Mouse (Mus musculus): ENCODE data around the gene Armc12. TPM values are rescaled to one million over a fixed set of nuclear protein-coding genes. Genes with fewer than 3 reads are reported as not detected.
"Not testable (repeated sequence)": the region's sequence is repeated elsewhere in the genome, so short reads cannot be mapped to it uniquely, and the experiment has no call there.

Armc12 gene
- polyA plus RNA-seq, 1 experiment: not detected

GRCm38 (mm10) chr17:28553040-28553793 is 22.6 kb downstream of the Armc12 start:
- H3K4me3 ChIP-seq (ENCODE audit: insufficient read depth, low read length): no peak overlapping the region
- TF ChIP-seq POLR2A (IDR thresholded peaks at IDR 0.05; ENCODE audit: borderline replicate concordance, low read depth, low read length): no peak
- TF ChIP-seq CTCF (IDR thresholded peaks at IDR 0.05; ENCODE audit: low read depth, low read length): peak; percentile 57; the same call in 1 of the 2 replicates

DNA sequence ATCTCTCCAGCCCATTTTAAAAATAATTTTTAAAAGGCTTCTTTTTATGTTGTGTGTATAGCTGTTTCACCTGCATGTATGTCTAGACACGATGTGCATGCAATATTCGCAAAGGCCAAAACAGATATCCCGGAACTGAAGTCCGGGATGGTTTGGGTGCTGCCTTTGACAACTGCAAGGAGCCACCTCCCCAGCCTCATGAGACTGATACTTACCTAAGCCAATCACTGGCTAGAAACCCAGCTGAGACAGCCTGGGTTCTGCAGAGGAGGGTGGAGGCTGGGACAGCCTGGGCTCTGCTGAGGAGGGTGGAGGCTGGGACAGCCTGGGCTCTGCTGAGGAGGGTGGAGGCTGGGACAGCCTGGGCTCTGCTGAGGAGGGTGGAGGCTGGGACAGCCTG is 23.4 kb downstream of the Armc12 start:
- H3K4me1 ChIP-seq (ENCODE audit: control insufficient read depth, insufficient read depth, low read length); H3K27ac ChIP-seq (ENCODE audit: insufficient read depth, low read depth, low read length); H3K4me3 ChIP-seq (ENCODE audit: insufficient read depth, low read length): not testable (repeated sequence)

More at GRCm38 (mm10) chr17:28553040-28553793, 22.6 kb downstream of the Armc12 start:
- Histone ChIP-seq H3K27ac (ENCODE audit: insufficient read depth, low read depth, low read length) (no peak overlapping the region), H3K4me1 (ENCODE audit: control insufficient read depth, insufficient read depth, low read length) (peaks cover 4% of the 10 kb centered on the region)

- H3K27ac ChIP-seq (ENCODE audit: insufficient read depth, low read depth, low read length): no peak overlapping the region
- TF ChIP-seq POLR2A (IDR thresholded peaks at IDR 0.05; ENCODE audit: borderline replicate concordance, low read depth, low read length) (no peak), CTCF (IDR thresholded peaks at IDR 0.05; ENCODE audit: low read depth, low read length) (no peak)
- H3K4me3 ChIP-seq (ENCODE audit: insufficient read depth, low read length): no peak overlapping the region
- H3K4me1 ChIP-seq (ENCODE audit: control insufficient read depth, insufficient read depth, low read length): peaks cover 4% of the 10 kb centered on the region
Observed at GRCm38 (mm10) chr17:28556635-28557396, 26.2 kb downstream of the Armc12 start.

DNA sequence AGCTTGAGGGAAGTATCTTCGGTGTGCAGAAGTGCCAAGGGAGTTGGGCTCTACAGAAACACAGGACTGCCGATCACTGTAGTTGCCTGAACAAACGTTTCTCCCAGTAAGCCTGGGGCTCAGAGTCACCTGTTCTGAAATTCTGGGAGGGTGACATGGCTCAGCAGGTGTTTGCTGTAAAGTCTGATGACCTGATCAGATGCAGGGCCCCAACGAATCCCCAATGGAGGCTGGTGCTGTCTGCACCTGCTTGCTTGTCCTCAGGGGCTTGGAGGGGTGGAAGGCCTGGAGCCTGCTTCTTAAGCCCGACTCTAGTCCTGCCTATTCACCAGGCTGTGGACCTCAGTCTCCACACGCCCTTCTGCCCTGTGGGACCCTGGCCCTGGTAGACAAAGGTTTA is 27.2 kb downstream of the Armc12 start:
- TF ChIP-seq CTCF (IDR thresholded peaks at IDR 0.05; ENCODE audit: low read depth, low read length): no peak
- TF ChIP-seq POLR2A (IDR thresholded peaks at IDR 0.05; ENCODE audit: borderline replicate concordance, low read depth, low read length): no peak
- Histone ChIP-seq H3K4me3 (ENCODE audit: insufficient read depth, low read length) (no peak overlapping the region), H3K27ac (ENCODE audit: insufficient read depth, low read depth, low read length) (no peak overlapping the region), H3K4me1 (ENCODE audit: control insufficient read depth, insufficient read depth, low read length) (peaks cover 4% of the 10 kb centered on the region)

- H3K4me1 ChIP-seq (ENCODE audit: control insufficient read depth, insufficient read depth, low read length): peaks cover 4% of the 10 kb centered on the region
- H3K27ac ChIP-seq (ENCODE audit: insufficient read depth, low read depth, low read length): no peak within 1 kb of the TSS
- TF ChIP-seq CTCF (IDR thresholded peaks at IDR 0.05; ENCODE audit: low read depth, low read length) (no peak), POLR2A (IDR thresholded peaks at IDR 0.05; ENCODE audit: borderline replicate concordance, low read depth, low read length) (no peak)
- H3K4me3 ChIP-seq (ENCODE audit: insufficient read depth, low read length): no peak within 1 kb of the TSS
Observed at GRCm38 (mm10) chr17:28560598-28560997, 30.0 kb downstream of the Armc12 start, which contains the start of gene Clps. TSS of gene Clps (minus strand) at chr17:28560766.

DNA sequence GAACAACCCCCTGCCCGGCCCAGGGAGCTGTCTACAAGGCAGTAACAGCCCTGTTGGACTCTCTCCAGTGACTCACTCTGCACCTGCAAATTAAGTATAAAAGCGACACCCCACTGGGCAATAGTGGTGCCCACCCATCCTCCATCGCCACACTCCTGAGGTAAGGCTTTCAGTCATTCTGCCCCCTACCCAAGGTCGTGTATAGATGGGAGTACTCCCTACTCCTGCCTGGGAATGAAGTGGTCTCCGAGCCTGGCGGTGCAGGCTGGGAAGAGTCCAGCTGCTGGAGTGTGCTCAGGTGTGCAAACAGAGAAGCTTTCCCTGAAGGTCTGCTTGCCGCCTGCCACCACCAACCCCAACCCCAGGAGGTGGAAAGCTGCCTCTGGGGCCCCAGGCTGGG is 31.0 kb downstream of the Armc12 start:
- Histone ChIP-seq H3K4me3 (ENCODE audit: insufficient read depth, low read length) (no peak overlapping the region), H3K27ac (ENCODE audit: insufficient read depth, low read depth, low read length) (no peak overlapping the region), H3K4me1 (ENCODE audit: control insufficient read depth, insufficient read depth, low read length) (peaks cover 4% of the 10 kb centered on the region)
- TF ChIP-seq POLR2A (IDR thresholded peaks at IDR 0.05; ENCODE audit: borderline replicate concordance, low read depth, low read length): no peak
- no peak for TF ChIP-seq CTCF (IDR thresholded peaks at IDR 0.05; ENCODE audit: low read depth, low read length)

DNA sequence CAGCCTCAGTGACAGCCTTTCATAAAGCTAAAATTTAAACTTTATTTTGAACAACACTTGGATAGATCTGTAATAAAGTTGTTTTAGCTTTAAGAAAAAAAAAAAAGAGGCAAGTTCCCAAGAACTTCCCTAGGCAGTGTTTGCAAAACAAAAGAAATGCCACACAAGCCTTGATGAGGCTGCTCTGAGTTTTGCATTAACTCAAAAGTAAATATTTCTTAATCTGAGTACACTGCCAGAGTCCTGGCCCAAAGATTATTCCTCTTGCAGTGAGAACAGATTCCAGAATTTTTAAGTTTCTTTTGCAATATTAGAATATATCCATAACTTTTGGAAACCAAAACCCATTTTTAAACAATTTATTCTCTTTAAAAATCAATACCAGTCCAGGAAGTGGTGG is 34.6 kb downstream of the Armc12 start:
- Histone ChIP-seq H3K4me1 (ENCODE audit: control insufficient read depth, insufficient read depth, low read length) (no peaks in the 10 kb centered on the region), H3K27ac (ENCODE audit: insufficient read depth, low read depth, low read length) (no peak overlapping the region), H3K4me3 (ENCODE audit: insufficient read depth, low read length) (no peak overlapping the region)
- no peak for TF ChIP-seq CTCF (IDR thresholded peaks at IDR 0.05; ENCODE audit: low read depth, low read length)
- no peak for TF ChIP-seq POLR2A (IDR thresholded peaks at IDR 0.05; ENCODE audit: borderline replicate concordance, low read depth, low read length)

GRCm38 (mm10) chr17:28567541-28567940 is 36.9 kb downstream of the Armc12 start:
- H3K27ac ChIP-seq (ENCODE audit: insufficient read depth, low read depth, low read length): no peak overlapping the region
- no peaks in the 10 kb centered on the region for H3K4me1 ChIP-seq (ENCODE audit: control insufficient read depth, insufficient read depth, low read length)
- TF ChIP-seq CTCF (IDR thresholded peaks at IDR 0.05; ENCODE audit: low read depth, low read length): no peak
- TF ChIP-seq POLR2A (IDR thresholded peaks at IDR 0.05; ENCODE audit: borderline replicate concordance, low read depth, low read length): no peak
- no peak overlapping the region for H3K4me3 ChIP-seq (ENCODE audit: insufficient read depth, low read length)

DNA sequence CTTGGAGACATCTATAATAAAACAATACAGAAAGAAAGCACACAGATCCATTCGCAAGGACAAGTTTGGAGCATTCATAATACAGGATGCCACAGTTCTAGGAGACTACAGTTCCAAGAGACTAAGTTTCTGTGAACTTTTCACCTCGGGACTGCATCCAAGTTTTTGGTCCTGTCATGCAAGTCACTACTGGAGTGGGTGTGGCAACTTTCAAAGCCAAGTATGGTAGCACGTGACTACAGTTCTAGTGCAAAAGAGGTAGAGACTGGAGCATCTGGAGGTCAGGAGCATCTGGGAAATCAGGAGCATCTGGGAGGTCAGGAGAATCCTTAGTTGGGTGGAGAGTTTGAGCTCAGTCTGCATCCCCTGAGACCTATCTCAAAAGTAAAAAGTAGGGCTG is 41.3 kb downstream of the Armc12 start:
- Histone ChIP-seq H3K27ac (ENCODE audit: insufficient read depth, low read depth, low read length) (no peak overlapping the region), H3K4me3 (ENCODE audit: insufficient read depth, low read length) (no peak overlapping the region), H3K4me1 (ENCODE audit: control insufficient read depth, insufficient read depth, low read length) (no peaks in the 10 kb centered on the region)
- no peak for TF ChIP-seq POLR2A (IDR thresholded peaks at IDR 0.05; ENCODE audit: borderline replicate concordance, low read depth, low read length)
- no peak for TF ChIP-seq CTCF (IDR thresholded peaks at IDR 0.05; ENCODE audit: low read depth, low read length)

GRCm38 (mm10) chr17:28572521-28572920 is 41.9 kb downstream of the Armc12 start:
- Histone ChIP-seq H3K4me3 (ENCODE audit: insufficient read depth, low read length) (no peak overlapping the region), H3K27ac (ENCODE audit: insufficient read depth, low read depth, low read length) (no peak overlapping the region), H3K4me1 (ENCODE audit: control insufficient read depth, insufficient read depth, low read length) (no peaks in the 10 kb centered on the region)
- TF ChIP-seq CTCF (IDR thresholded peaks at IDR 0.05; ENCODE audit: low read depth, low read length) (no peak), POLR2A (IDR thresholded peaks at IDR 0.05; ENCODE audit: borderline replicate concordance, low read depth, low read length) (no peak)

Measured in bone marrow macrophage, adult 2 months (primary cell).